ENCODE assay signal across 20 mouse cellular contexts in genomic region chr9:31305117-31305516, GRCm38 (mm10). TPM values are rescaled to one million over a fixed set of nuclear protein-coding genes. Genes with fewer than 3 reads are reported as not detected.
DNase-seq lines count a peak whose midpoint lies in the region; ATAC-seq and TF ChIP-seq lines count a peak whose summit lies in the region.
"Had no signal": no experiment of that assay in that cellular context is flagged by ENCODE, and none has a peak within 500 bp of the region (broad histone marks: within the 10 kb centered on the region; RNA-seq: fewer than 3 reads in every experiment).

No protein-coding gene starts in this region.

- H3K9ac ChIP-seq in hindbrain, postnatal 0 days (replicated peaks; ENCODE audit: low read length): no peak overlapping the region
- no peak overlapping the region for H3K9ac ChIP-seq in hindbrain, embryonic 12.5 days
- H3K9ac ChIP-seq in neural tube, embryonic 15.5 days (replicated peaks): no peak overlapping the region
- H3K9ac ChIP-seq: embryonic facial prominence, embryonic 13.5 days; embryonic facial prominence, embryonic 15.5 days; forebrain, embryonic 12.5 days had no signal

- H3K4me2 ChIP-seq in hindbrain, postnatal 0 days (ENCODE audit: low read depth, low read length): no peak overlapping the region
- no peak overlapping the region for H3K4me2 ChIP-seq in hindbrain, embryonic 12.5 days (replicated peaks)
- no peak overlapping the region for H3K4me2 ChIP-seq in neural tube, embryonic 15.5 days
- H3K4me2 ChIP-seq: embryonic facial prominence, embryonic 13.5 days; embryonic facial prominence, embryonic 15.5 days; forebrain, embryonic 12.5 days had no signal

- H3K27ac ChIP-seq in hindbrain, postnatal 0 days: peak overlapping the region; percentile 29; the same call in 1 of the 2 replicates
- no peak overlapping the region for H3K27ac ChIP-seq in hindbrain, embryonic 12.5 days
- H3K27ac ChIP-seq in neural tube, embryonic 15.5 days (replicated peaks): 0 out of 2 replicates have a peak overlapping the region, but pooled peaks have one; percentile 10
- H3K27ac ChIP-seq: embryonic facial prominence, embryonic 13.5 days; embryonic facial prominence, embryonic 15.5 days; forebrain, embryonic 10.5 days; forebrain, embryonic 12.5 days had no signal

- no peaks in the 10 kb centered on the region for H3K27me3 ChIP-seq in hindbrain, postnatal 0 days (ENCODE audit: insufficient read depth, low read length)
- H3K27me3 ChIP-seq in hindbrain, embryonic 12.5 days: no peaks in the 10 kb centered on the region
- H3K27me3 ChIP-seq in neural tube, embryonic 15.5 days (replicated peaks): no peaks in the 10 kb centered on the region
- H3K27me3 ChIP-seq: CH12.LX; embryonic facial prominence, embryonic 13.5 days; embryonic facial prominence, embryonic 15.5 days; forebrain, embryonic 12.5 days; Patski had no signal

- H3K9me3 ChIP-seq in hindbrain, postnatal 0 days (ENCODE audit: low read length): no peaks in the 10 kb centered on the region
- no peaks in the 10 kb centered on the region for H3K9me3 ChIP-seq in hindbrain, embryonic 12.5 days (replicated peaks)
- no peaks in the 10 kb centered on the region for H3K9me3 ChIP-seq in neural tube, embryonic 15.5 days (replicated peaks)
- H3K9me3 ChIP-seq: embryonic facial prominence, embryonic 13.5 days; embryonic facial prominence, embryonic 15.5 days; forebrain, embryonic 10.5 days; forebrain, embryonic 12.5 days; G1E had no signal

- ATAC-seq in hindbrain, postnatal 0 days: no peak
- ATAC-seq in hindbrain, embryonic 12.5 days (ENCODE audit: low FRiP score): no peak
- no peak for ATAC-seq in neural tube, embryonic 15.5 days (ENCODE audit: low FRiP score)
- ATAC-seq: activated CD4-positive, CD25-positive, alpha-beta regulatory T cell, adult 4 months; CD4-positive, CD25-positive, alpha-beta regulatory T cell, adult 4 months; forebrain, embryonic 14.5 days; forebrain, embryonic 16.5 days; Patski had no signal

- TF ChIP-seq CTCF in hindbrain, postnatal 0 days (IDR thresholded peaks at IDR 0.05; ENCODE audit: low read depth): no peak

- no peak for DNase-seq in hindbrain, postnatal 0 days (ENCODE audit: low spot score)
- DNase-seq in neural tube, embryonic 10.5 days (ENCODE audit: extremely low spot score, low spot score): no peak
- no peak for DNase-seq in cerebellum, postnatal 10 days
- DNase-seq: B cell, adult 2 months; cerebellum, adult 11-12 months; embryo, embryonic 11 days had no signal

- peaks cover 6% of the 10 kb centered on the region; the same call in 1 of the 2 replicates for H3K4me1 ChIP-seq in hindbrain, postnatal 0 days (ENCODE audit: insufficient read depth, low read length)
- H3K4me1 ChIP-seq in hindbrain, embryonic 12.5 days: no peaks in the 10 kb centered on the region; the same call in 1 of the 2 replicates
- 0 out of 2 replicates have a peak, but pooled peaks cover 2% of the 10 kb centered on the region for H3K4me1 ChIP-seq in neural tube, embryonic 15.5 days
- H3K4me1 ChIP-seq: embryonic facial prominence, embryonic 13.5 days had no signal

- H3K36me3 ChIP-seq in hindbrain, postnatal 0 days (ENCODE audit: insufficient read depth, low read length): no peaks in the 10 kb centered on the region
- H3K36me3 ChIP-seq in hindbrain, embryonic 12.5 days: no peaks in the 10 kb centered on the region
- H3K36me3 ChIP-seq in neural tube, embryonic 15.5 days: no peaks in the 10 kb centered on the region
- H3K36me3 ChIP-seq: embryonic facial prominence, embryonic 13.5 days; embryonic facial prominence, embryonic 15.5 days; forebrain, embryonic 12.5 days had no signal

- 35% methylated on average over 5 of the region's 5 CpGs for WGBS in hindbrain, postnatal 0 days
- 65% methylated on average over 5 of the region's 5 CpGs for whole genome bisulfite sequencing in hindbrain, embryonic 12.5 days
- 54% methylated on average over 5 of the region's 5 CpGs for WGBS in neural tube, embryonic 15.5 days

- H3K4me3 ChIP-seq in hindbrain, postnatal 0 days (ENCODE audit: low read length): no peak overlapping the region
- no peak overlapping the region for H3K4me3 ChIP-seq in hindbrain, embryonic 12.5 days
- no peak overlapping the region for H3K4me3 ChIP-seq in neural tube, embryonic 15.5 days (replicated peaks)
- H3K4me3 ChIP-seq: embryonic facial prominence, embryonic 13.5 days; embryonic facial prominence, embryonic 15.5 days; erythroblast, embryonic 14.5 days; forebrain, embryonic 10.5 days; forebrain, embryonic 12.5 days had no signal

RNA-seq across cellular contexts. Expression of gene Prdm10, which starts 24.8 kb away (rescaled TPM):
- 12.8 and 13.9 TPM in 2 replicates for total RNA-seq in hindbrain, postnatal 0 days (2014; rRNA removed)
- polyA plus RNA-seq in hindbrain, postnatal 0 days (2015; fragmentation: Nextera tagmentation; extraction: Ambion mirVana): 4.2 and 4.8 TPM in 2 replicates
- polyA plus RNA-seq in hindbrain, embryonic 12.5 days (2016; fragmentation: Nextera tagmentation; extraction: Ambion mirVana): 8.7 and 9.1 TPM in 2 replicates
- polyA plus RNA-seq in neural tube, embryonic 15.5 days (2015; fragmentation: Nextera tagmentation; extraction: Ambion mirVana): 6.4 and 7.3 TPM in 2 replicates
